Mouse (Mus musculus) frontal cortex, adult 2 months (tissue): ENCODE results near the gene Dusp2. TPM values are rescaled to one million over a fixed set of nuclear protein-coding genes. Genes with fewer than 3 reads are reported as not detected.

Source experiments
- DNase-seq, 2 experiments: peaks; one replicate each; pipeline ENCODE4 v3.0.0; 2022; ENCODE audit warnings: low spot score in 1 of 2; ENCODE audit errors: extremely low spot score in 1 of 2
- polyA plus RNA-seq: library from polyadenylated mRNA; depleted of rRNA; stranded (reverse); fragments of >200 nt; gene quantifications from 2 replicates; pipeline ENCODE4 v1.2.3, GENCODE M21; 2012

Dusp2 gene
- polyA plus RNA-seq, 1 experiment = 1.3 TPM

DNA sequence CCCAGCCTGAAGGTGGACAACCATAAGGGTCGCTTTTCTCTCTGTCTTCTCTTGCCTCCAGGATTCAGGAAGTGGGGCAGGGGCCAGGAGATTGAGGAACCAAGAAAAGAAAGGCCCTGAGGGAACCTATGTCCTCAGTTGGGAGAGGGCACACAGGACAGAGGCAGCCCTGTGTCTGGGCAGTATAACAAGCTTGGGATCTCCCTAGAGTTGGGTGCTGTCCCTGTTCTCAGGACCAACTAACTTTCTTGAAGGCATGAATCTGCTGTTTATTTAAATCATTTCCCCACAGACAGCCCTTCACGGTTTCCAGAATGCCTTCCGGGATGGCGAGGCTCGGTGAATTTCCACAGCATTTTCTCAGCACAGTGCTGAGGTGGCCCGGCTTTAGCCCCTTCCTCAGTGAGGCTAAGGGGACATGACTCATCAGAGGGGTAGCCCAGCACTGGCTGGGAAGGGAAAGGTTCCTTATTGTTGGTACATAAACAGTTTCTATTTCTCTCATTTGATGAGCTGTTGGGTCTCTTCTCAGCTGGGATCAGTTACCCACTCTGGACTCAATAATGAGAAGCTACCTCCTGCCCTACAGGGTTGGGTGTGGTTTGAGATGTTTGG is 13.2 kb upstream of the Dusp2 start:
- DNase-seq = no peak

DNA sequence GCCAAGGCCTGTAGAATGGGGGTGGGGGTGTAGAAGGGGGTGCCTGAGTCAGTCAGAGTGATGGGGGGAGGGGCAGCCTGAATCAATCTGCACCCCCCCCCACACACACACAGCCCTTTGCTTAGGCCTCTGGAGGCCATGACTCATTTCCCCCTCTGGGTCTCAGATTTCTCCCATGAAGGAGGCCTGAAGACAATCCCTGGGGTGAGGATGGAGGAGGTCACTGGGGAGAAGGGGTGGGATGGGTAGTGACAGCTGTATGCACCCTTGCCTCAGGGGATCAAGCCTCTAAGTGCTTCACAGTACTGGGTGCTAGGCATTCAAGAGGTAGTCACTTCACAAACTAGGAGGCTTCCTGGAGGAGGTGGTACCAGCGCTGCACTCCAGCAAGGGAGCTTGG is 12.3 kb upstream of the Dusp2 start:
- DNase-seq = no peak

DNA sequence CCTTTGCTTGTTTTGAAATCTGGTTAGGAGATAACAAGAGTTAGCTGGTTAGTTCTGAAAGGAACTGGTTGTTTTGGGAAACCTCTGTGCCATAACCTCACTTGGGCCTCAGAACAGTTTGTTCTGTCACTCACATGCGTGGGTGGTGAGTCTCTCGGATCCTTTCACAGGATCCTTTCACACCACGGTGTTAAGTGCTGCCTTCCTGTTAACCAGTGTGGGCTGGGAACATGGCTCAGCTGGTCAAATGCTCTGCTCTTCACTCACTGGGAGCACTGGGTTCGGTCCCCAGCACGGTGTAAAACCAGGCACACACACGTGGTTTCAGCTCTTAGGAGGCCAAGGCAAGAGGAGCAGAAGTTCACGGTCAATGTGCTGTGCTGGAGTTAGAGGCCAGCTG is 11.5 kb upstream of the Dusp2 start:
- DNase-seq = no peak

DNA sequence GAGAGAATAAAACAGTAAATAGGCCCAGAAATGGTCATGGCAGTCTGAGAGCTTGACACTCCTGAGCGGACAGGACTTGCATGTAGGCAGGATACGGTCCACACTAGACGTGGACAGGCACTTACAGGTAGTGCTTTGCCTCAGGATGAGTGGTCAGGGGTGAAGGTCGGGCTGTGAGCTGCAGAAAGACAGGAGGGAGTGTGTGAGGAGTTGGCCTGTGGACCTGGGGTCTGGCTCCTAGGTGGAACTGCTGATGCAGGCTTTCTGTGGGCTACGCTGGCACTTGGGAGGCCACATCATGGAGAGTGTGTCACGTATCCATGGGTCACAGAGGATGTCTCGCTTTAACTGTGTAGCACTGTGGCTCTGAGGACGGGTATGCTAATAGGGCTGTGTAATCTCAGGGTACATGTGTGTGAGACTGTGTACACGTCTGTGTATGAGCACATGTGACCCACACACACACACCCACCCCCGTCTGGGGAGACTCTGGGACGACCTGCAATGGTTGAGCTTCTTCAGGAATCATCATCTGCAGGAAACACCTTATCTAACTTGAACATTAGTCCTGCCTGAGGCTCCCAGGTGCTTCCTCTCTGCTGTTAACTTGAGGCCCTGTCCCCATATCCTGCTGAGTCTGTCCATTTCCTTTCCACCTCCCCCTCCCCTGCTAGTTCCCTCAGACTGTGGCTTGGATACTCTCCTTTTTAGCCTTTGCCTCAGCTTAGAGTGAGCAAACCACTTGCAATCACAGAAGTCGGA is 7.7 kb upstream of the Dusp2 start:
- no peak for DNase-seq

DNA sequence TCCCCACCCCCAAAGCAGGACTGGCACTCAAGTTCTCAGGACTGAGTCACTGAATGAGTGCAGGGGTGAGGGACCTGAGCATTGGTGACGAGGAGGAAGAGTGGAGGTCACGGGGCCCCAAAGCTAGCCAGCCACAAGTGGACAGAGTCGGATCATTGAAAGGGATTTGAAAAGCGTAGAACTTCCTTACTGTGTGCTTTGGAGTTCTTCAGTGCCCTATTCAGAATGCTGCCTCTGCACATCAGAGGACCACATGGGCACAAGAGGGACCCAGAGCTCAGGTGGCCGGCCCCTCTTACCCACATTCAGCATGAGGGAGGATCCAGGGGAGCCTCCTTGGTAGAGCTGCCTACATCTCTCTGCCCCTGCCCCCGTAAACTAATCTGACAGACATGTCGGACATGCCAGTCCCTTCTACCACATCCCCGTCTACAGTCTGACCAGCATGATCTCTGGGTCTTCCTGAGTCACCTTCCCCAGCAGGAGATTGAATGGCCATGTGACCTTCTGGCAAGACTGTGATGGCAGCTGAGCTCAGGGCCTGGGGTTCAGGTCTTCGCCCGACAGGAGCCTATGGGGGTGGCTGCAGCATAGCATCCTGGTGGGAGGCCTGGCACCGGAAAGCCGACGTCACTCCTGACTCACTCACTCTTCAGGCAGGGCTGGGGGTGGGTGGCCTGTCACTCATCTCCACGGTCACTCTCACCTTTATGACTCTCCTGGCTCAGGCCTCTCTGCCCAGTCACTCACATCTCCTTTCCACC is 3.0 kb upstream of the Dusp2 start:
- no peak for DNase-seq

DNA sequence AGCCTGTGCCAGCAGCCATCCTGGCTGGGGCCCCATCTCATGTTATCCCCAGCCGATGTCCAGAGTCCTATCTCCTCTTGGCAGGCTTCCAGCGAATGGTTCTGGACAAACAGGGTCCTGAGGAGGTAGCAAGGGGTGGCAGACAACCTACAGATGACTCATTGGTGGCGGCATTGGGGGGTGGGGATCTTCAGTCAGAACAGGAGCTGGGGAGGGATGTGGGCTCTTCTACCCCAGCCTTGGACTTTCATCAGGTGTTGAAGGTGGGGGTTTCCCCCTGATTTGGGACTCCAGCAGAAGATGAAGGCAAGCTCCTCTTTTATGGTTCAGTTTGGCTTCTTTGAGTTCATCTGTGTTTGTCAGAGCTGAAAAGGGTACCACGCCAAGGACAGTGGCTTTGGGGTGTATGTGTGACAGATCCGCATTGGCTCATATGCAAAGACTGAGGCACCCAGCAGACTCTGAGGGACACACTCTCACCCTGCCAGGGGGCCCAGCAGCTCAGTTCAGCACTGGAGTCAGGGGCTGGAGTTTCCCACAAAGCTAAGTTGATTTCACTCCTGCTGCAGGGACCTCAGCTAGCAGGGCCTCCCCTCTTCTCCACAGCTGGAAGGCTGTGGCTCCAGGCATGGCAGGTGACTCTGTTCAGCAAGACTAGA is 1.9 kb upstream of the Dusp2 start:
- no peak for DNase-seq

DNA sequence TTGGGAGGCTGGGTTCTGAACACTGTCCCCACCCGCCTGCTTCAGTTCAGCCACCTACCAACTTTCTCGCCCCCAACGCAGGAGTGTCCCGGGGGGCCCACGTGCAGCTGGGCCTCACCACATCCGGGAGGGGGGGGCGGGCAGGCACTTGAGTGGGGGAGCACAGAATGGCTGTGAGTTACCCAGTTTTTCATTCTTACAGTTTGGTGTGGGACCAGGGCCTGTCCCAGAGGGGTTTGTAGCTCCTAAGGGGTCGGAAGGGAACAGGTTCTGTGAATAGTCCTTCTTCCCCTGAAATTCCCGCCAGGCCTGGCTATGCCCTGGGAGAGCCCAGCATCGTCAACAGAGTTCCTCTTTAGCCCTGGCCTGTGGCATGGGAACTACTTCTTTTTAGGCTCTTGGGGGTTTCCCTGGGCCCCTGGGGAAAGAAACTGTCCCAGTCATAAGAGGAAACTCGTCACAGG is 849 bp upstream of the Dusp2 start:
- DNase-seq = no peak

DNA sequence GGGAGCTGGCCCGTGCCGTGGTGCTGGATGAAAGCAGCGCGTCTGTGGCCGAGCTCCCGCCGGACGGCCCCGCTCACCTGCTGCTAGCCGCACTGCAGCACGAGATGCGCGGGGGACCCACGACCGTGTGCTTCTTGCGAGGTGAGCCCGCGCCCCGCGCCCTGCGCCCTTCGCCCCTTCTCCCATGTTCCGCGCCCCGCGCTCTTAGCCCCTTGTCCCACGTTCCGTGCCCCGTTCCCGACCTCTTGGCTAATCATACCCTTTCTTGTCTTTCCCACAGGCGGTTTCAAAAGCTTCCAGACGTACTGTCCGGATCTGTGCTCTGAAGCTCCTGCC is 506 bp downstream of the Dusp2 start:
- no peak for DNase-seq

DNA sequence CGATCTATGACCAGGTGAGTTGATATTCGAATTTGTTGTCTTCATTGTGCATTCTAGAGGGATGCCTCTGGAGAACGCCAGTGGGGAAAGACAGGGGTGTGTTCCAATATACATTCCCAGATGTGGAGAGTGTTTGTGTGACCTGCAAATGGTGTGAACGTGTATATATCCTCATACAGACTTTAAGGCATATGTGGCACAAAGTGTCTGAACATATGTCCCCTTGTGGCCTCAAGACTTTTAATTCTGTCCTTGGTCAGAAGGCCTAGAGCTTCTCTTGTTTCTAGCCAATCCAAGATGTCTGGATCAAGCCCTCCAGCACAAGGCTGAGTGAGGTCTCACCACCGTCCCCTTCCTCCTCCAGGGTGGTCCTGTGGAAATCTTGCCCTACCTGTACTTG is 926 bp downstream of the Dusp2 start:
- no peak for DNase-seq

DNA sequence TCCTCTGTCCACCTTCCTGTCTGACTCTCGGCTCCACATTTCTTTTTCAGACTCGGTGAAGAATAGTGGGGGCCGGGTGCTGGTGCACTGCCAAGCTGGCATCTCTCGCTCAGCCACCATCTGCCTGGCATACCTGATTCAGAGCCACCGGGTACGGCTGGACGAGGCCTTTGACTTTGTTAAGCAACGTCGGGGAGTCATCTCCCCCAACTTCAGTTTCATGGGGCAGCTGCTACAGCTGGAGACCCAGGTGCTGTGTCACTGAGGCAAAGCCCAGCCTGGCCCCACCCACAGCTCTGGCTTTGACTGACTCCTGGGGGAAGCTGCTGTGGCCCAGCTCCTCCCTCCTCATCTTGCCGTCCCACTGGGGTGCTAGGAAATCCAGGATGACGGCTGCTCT is 1.6 kb downstream of the Dusp2 start:
- no peak for DNase-seq

DNA sequence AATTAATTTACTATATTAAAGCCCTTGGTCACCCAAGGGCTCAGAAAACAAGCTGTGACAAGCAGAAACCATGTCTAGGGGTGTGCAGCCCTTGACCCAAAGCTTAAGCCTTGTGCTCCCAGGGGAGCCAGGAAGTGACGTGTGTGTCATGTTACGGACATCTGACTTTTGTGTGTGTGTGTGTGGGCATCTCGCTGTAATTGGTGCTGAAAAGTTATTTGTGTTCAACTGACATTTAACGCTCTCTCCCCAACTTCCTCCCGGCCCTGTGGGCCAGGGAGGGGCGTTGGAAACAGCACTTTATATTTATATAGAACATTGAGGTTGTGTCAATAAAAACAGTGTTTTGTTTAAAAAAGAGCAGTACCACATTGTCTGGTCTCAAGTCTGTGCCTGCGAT is 2.1 kb downstream of the Dusp2 start:
- no peak for DNase-seq

DNA sequence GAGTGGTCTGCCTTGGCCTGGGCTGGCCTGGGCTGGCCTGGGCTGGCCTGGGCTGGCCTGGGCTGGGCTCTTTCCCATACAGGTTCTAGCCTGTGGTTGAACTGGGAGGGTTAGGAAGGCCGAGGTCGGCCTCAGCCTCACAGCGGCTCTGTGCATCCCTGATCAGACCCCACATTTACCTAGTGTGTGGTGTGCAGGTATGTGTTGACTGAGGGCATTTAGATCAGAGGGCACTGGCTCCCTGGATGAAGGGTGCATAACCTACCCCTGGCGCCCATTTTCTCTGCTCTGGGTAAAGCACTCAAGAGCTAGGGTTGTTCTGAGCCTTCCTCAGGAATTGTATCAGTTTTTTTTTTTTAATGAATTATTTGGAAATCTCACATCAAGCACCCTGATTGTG is 2.5 kb downstream of the Dusp2 start, which contains the start of gene Astl:
Astl (plus strand) TSS at position 224 of the 400 bp plus-strand sequence.
- DNase-seq = no peak

DNA sequence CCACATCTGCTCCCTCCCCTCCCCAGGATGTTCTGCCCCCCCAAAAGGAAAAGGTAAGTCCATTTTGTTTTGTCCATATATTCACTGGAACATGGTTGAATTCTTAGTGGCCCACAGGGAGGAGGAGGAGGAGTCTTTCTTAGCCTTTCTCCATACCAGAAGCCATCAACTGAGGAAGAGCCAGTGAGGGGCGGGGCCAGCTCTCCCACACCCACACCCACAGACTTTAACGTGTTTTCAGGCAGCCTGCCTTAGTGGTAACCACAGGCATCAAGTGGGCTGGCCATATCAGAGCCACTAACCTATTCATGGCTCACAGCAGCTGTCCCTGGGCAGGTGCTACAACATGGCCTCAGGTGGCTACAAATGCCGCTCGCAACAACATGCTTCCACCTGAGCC is 2.9 kb downstream of the Dusp2 start:
- DNase-seq = no peak

DNA sequence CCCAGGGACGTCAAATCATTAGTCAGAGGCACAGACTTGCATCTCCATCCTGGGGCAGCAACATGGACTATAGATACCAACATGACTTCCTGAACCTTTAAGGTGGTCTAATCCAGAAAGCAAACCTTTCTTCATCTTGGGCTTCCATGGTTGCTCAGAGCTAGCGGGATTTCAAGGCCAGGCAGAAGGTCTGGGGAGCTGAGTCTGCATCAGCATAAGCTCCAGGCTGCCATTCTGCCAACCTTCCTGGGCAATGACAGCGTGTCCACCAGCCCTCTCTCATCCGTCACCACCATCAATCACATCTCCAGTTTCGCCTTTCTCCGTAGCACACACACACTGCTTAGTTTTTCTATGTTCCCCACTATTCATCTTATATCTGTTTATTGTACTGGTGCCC is 3.3 kb downstream of the Dusp2 start:
- no peak for DNase-seq

DNA sequence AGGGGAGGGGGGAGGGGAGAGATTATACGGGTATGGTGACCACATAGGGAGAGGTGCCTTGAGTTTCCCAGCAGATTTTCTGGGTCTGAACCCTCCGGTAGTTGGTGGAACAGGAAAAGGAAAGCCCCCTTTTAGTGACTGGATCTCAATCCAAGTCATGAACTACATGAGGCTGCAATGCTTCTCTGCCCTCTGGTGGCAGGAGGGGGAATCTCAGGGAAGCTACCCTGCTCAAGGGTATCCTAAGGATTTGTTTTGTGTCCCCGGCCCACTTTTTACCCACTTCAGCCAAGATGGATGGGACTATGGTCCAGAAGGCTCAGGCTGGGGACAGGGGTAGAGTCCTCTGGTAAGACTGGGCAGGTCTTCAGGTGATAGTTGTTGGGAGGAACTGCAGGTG is 5.2 kb downstream of the Dusp2 start:
- DNase-seq = peak in 1 of 2 experiments; percentile 75

DNA sequence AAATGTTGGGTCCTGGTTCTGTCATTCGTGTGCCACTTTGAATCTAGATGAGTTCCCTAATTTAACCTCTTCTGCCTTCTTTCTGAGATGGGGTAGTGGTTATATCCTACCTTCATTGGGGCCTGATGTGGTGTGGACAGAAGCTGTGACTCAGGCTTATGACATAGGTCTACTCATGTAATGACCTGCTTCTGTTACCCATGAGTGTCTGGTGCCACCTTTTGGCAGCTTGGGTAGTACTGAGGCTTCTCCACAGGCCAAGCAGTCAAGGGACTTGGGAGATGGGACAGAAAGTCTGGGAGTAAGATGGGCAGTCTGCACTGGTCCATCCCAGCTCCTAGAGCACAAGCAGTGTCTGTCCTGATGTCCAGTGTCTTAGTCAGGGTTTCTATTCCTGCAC is 10.4 kb downstream of the Dusp2 start:
- no peak for DNase-seq

DNA sequence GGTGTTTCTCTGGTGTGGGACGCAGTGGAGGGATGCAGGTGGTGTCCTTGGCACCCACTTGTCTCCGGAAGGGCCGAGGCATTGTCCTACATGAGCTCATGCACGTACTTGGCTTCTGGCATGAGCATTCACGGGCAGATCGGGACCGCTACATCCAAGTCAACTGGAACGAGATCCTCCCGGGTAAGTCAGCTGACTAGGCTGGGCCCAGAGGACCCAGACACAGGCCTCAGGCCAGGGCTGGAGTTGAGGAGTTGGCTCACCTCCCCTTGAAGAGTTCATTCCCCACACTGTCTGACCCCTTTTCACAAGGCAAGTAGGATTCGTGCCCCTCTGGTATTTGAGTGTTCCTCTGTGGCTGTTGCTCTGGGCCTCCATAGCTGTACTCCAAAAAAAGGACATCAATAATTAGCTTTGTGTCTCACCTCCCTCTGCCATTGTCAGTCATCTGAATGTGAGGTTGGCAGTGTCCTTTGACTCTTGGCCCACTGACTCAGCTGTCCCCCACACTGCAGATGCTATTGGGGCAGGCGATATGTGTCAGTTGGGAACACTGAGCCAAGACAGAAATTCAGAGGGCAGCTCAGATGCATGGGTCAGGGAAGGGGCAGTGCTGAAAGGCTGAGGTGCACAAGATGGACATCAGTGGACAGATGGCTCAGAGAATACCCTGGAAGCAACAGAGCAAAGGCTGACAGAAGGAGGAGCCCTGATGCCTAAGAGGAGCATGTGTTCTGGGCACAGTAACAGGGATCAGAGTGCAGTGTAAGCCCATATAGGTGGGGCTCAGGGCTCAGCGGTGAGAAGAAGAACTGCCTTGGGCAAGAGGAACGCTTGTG is 11.4 kb downstream of the Dusp2 start:
- no peak for DNase-seq

DNA sequence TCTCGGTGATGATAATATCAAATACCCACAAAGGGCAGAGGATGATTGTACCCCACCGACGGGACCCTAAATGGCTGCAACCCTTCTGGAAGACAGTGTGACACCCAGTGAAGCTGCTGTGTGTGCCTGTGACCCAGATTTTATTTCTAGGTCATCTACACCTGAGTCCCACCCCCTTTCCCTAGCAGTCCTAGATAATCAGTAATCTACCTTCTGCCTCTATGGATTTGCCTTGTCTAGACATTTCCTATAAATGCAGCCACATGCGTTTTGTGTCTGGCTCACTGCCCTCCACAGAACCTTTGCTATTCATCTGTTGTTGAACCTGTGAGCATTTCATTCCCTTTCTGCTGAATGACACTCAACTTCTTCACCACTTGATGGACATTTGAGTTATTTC is 17.9 kb downstream of the Dusp2 start:
- DNase-seq = no peak

DNA sequence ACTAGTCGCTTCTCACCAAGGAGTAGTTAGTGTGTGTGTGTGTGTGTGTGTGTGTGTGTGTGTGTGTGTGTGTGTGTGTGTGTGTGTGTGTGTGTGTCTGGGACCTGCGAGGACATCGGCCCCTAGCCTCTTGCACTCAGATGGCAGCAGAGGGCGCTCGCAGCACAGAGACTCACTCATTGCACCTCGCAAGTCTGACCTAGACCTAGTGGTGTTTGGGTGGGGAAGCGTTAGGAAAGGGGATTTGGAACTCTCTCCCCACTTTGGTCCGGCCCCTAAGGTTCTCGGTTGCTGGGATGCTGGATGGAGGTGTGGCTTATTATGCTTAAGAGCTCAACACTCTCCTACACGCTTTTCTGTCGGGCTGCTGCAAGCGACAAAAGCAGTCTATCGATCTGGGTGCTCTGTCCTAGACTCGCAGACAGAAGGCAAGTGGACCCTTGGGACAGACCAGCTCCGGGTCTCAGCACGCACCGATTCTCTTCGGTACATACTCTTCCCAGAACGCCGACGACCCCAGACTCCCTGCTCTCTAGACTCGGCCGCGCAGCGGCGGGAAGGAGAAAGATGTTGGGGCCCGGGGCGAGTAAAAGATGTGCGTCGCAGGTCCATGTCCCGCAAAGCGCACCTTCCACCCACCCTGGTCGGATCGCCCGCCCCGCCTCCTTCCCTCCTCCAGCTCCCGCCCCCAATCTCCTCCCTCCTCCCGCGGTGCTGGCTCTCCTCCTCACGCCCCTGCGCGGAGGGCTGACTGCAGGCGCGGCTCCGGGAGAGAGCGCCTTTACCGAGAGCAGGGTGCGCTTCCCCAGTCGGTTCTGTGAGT is 26.7 kb downstream of the Dusp2 start, which contains the start of gene Adra2b:
Adra2b (plus strand) TSS at position 750 of the 823 bp plus-strand sequence.
- peak; percentile 51 to 93 for DNase-seq
